Mouse (Mus musculus) spleen, adult 2 months (tissue): ENCODE data around the gene Map4k2. TPM values are rescaled to one million over a fixed set of nuclear protein-coding genes. Genes with fewer than 3 reads are reported as not detected.

Source experiments
- DNase-seq, 2 experiments: peaks; one replicate each; pipeline versions ENCODE4 v3.0.0 to v3.0.0-alpha.2; 2012 to 2021; ENCODE audit warnings: low spot score in 2 of 2, low read depth in 1 of 2
- H3K27ac ChIP-seq: fragments of 200-500 bp; 2 replicates; pipeline ENCODE4 v1.5.1; 2012; ENCODE audit warnings: low read length, inconsistent platforms; ENCODE audit not compliant: insufficient read depth
- H3K27me3 ChIP-seq: fragments of 200-500 bp; 2 replicates; pipeline ENCODE4 v1.6.1; 2012; ENCODE audit warnings: mild to moderate bottlenecking, moderate library complexity, low read length, inconsistent platforms; ENCODE audit not compliant: control insufficient read depth, insufficient read depth
- H3K36me3 ChIP-seq: fragments of 200-500 bp; 2 replicates; pipeline ENCODE4 v1.6.1; 2012; ENCODE audit warnings: mild to moderate bottlenecking, low read length, inconsistent platforms; ENCODE audit not compliant: control insufficient read depth, insufficient read depth
- H3K4me1 ChIP-seq: fragments of 200-500 bp; 2 replicates; pipeline ENCODE4 v1.6.1; 2011; ENCODE audit warnings: inconsistent platforms; ENCODE audit not compliant: control insufficient read depth, insufficient read depth, insufficient read length
- H3K4me3 ChIP-seq: fragments of 200-500 bp; 2 replicates; pipeline ENCODE4 v1.5.1; 2011; ENCODE audit warnings: mild to moderate bottlenecking, inconsistent platforms; ENCODE audit not compliant: insufficient read depth, insufficient read length; ENCODE audit errors: extremely low read depth
- CTCF ChIP-seq: fragments of 200-500 bp; IDR thresholded peaks from 2 replicates; pipeline ENCODE4 v1.5.1; 2011; ENCODE audit warnings: mild to moderate bottlenecking, inconsistent platforms; ENCODE audit not compliant: insufficient read depth, insufficient read length, insufficient replicate concordance; ENCODE audit errors: extremely low read depth
- POLR2A ChIP-seq: fragments of 200-500 bp; IDR thresholded peaks from 2 replicates; pipeline ENCODE4 v1.6.1; 2011; ENCODE audit warnings: low read depth, low read length, inconsistent platforms
- WGBS: fragments of 180-500 bp; shearing (Covaris S2); methylation state at CpG from one replicate; pipeline ENCODE4 v1.1.7; 2018; 5-methylcytosine and 5-hydroxymethylcytosine counted together
- polyA plus RNA-seq: library from polyadenylated mRNA; depleted of rRNA; stranded (reverse); fragments of >200 nt; gene quantifications from 2 replicates; pipeline ENCODE4 v1.2.3, GENCODE M21; 2012; rRNA removed

Map4k2 gene
- polyA plus RNA-seq, 1 experiment, result 487 TPM

DNA sequence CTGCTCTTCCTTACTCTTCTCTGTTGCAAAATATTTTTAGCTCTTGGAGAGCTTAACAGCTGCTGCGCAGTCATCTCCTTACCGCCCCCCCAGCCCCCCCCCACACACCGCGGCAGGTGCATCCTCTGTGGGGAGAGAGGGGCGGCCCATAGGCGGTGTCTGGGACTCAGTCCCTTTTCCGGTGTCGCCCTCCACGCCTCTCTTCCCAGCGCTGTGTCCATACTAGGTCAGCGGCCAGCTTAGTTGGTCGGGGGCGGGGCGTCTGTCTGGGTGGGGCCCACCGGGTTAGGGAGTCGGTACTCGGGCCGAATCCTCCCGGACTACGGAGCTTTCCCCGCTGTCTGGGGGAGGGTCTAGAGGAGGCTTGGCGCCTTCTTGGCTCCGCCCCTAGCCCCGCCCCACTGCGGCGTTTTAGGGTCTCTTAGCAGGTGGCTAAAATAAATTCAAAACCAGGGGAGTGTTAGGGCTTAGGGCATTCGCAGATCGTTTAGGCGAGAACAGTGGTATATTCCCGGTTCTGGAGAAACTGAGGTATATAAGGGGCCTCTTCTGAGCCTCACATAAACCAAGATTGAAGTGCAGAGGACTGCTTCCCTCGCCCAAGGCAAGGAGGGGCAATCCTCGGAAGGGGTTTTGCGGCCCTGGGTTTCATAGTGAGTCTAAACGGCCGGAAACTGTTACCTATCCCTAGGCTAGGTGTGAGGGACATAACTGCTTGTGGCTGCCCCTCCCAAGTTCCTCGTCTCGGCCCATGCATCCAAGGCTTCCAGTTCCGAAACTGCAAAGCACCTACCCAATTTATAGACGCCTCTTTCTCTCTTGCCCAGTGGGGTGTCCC is 57.7 kb downstream of the Map4k2 start:
- H3K27me3 ChIP-seq, result no peaks in the 10 kb centered on the region
- peak overlapping the region; percentile 99 for H3K27ac ChIP-seq
- peaks cover 15% of the 10 kb centered on the region; the same call in 1 of the 2 replicates for H3K4me1 ChIP-seq
- H3K4me3 ChIP-seq, result peak overlapping the region; percentile 83
- peaks cover 11% of the 10 kb centered on the region for H3K36me3 ChIP-seq
- WGBS, result under 1% methylated on average over 39 of the region's 39 CpGs
- TF ChIP-seq CTCF (no peak), POLR2A (peak; percentile 19; the same call in 1 of the 2 replicates)
- peak; percentile 47 to 86 for DNase-seq

DNA sequence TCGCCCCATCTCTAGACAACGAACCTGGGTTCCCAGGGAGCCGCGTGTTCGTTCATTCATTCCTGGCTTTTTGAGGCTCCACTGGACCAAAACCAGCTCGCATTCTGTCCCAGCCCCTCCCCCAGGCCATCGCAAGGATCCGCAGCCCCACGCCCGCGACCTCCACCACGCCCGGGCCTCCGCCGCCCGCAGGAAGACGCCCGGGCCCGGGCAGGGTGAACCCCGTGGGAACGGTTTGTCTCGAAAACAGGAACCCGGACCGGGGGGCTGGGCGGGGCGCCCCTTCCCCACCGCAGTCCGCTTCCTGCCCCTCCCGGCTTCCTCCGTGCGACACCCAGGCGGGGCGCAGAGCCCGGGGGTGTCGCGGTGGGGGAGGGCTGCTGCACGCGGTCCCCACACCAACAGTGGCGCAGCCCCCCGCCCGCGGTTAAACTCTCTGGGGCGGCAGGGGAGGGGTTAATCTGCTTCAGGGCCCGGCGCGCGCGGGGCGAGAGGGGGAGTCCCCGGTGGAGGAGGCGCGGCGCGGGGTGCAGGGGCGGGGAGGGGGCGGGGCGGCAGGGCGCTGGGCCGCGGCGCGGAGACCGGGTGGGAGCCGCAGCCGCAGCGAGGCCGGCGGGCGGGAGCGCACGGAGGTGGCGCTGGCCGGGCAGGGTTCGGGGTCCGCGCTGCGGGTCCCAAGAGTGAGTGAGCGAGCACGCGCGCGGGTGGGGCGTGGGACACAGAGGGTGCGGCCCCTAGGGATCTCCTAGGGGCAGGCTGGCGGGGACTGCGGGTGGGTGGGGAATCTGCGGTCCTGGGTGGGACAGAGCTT is 58.6 kb downstream of the Map4k2 start, which contains the start of gene Rasgrp2:
Rasgrp2 (plus strand) TSS at position 56 of the 811 bp plus-strand sequence.
- no peaks in the 10 kb centered on the region for H3K27me3 ChIP-seq
- H3K36me3 ChIP-seq, result peaks cover 18% of the 10 kb centered on the region
- H3K27ac ChIP-seq, result peak within 1 kb of the TSS; percentile 99
- TF ChIP-seq CTCF, result no peak
- TF ChIP-seq POLR2A, result peak; percentile 58
- peak; percentile 57 to 97 for DNase-seq
- 2% methylated on average over 76 of the region's 87 CpGs for WGBS
- peak within 1 kb of the TSS; percentile 83 for H3K4me3 ChIP-seq
- peaks cover 15% of the 10 kb centered on the region; the same call in 1 of the 2 replicates for H3K4me1 ChIP-seq

DNA sequence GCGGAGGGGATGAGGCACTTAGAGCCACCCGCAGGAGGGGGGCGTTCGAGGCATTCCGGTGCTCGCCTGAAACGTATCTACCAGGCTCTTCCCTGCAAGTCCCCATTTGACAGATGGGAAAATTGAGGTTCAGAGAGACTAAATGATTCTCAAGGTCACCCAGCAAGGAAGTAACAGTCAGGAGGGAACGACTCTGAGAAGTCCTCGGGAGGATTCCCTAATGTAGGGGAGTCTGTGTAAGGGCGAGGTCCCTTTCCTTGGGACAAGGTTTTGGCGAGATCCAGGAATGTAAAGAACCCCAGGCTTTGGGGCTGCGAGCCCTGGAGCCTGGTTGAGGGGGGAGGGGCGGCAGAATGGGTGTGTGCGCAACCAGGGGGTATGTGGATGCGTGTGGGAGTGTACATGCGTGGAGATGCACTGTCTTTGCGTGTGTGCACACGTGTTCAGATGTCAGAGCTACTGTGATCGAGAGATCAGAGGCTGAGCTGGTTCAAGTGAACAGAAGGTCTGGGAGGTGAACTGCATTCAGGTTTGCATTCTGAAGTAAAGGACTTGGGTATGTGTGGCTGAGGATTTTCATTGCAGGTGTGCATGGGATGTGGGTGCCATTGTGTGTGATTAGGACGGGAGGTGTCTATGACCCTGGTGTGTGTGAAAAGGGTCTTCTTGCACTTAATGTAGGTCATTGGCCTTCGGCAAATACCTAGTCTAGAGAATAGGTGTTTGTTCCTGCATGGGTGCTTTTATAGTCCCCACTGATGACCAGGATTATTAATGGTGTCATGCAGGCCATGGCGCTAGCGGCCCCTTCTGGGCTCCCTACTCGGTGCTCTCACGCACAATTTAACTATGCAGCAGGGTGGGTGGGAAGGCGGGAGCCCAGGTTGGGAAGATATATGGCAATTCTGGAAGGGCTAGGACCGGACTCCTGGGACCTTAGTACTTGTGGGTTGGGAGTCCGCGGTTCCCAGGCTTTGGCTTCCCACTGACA is 59.5 kb downstream of the Map4k2 start:
- Histone ChIP-seq H3K4me1 (peaks cover 15% of the 10 kb centered on the region; the same call in 1 of the 2 replicates), H3K27me3 (no peaks in the 10 kb centered on the region), H3K36me3 (peaks cover 27% of the 10 kb centered on the region), H3K4me3 (peak overlapping the region; percentile 83), H3K27ac (peak overlapping the region; percentile 99)
- WGBS, result under 1% methylated on average over 29 of the region's 29 CpGs
- no peak for TF ChIP-seq CTCF
- TF ChIP-seq POLR2A, result no peak
- peak; percentile 46 to 54 for DNase-seq

DNA sequence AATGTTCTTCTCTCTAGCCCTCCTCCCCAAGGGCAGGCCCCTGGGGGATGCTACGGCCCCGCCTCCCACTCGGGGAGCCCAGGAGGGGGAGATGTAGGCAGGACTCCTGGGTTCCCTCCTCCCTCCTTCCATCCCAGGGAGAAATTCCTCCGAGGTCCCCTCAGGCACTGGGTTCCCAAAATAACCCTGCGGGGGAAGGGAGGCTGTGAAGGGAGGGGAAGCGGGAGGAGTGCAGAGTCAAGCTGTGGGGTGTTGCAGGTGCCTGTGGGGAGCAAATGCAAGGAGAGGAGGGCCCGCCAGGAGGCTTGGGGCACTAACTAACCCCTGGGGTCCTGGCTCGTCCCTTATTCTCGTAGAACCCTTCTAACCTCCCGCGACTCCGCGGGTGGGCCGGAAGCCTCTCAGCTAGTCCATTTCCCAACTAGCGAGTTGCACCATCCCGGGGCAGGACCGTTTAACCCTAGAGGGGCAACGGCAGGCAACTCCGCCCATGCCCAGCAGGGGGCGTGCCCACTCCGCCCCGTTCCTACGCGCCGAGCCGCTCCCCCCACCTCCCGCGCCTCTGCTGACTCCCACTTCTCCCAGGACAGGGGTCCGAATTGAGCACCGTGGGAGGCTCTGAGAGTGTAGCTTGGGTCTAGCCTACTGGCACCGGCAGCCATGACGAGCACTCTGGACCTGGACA is 60.3 kb downstream of the Map4k2 start:
- H3K27me3 ChIP-seq, result no peaks in the 10 kb centered on the region
- under 1% methylated on average over 32 of the region's 32 CpGs for WGBS
- peak overlapping the region; percentile 99 for H3K27ac ChIP-seq
- DNase-seq, result peak; percentile 41 to 84
- H3K4me3 ChIP-seq, result peak overlapping the region; percentile 83
- peaks cover 28% of the 10 kb centered on the region for H3K36me3 ChIP-seq
- TF ChIP-seq POLR2A (no peak), CTCF (peak; percentile 92)
- H3K4me1 ChIP-seq, result peaks cover 15% of the 10 kb centered on the region; the same call in 1 of the 2 replicates

DNA sequence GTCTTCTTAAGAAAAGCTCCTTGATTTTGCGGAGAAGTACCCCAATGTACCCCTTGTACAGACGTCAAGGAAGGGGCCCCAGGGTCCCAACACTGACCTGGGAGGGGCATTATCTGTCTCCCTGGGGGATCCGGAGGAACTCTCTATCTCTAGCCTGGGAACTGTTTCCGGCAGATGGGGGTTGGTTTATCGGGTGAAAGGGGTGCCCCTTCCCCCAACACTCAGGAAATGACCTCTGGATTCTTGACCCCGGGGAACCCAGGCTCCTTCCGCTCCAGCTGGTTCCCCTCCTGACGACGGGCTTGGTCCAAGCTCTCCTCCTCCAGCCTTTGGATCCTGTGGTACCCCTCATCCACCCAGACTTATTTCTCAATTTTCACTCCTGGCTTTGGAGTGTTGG is 61.0 kb downstream of the Map4k2 start:
- peaks cover 29% of the 10 kb centered on the region for H3K36me3 ChIP-seq
- WGBS, result 5% methylated on average over 9 of the region's 9 CpGs
- no peak for DNase-seq

DNA sequence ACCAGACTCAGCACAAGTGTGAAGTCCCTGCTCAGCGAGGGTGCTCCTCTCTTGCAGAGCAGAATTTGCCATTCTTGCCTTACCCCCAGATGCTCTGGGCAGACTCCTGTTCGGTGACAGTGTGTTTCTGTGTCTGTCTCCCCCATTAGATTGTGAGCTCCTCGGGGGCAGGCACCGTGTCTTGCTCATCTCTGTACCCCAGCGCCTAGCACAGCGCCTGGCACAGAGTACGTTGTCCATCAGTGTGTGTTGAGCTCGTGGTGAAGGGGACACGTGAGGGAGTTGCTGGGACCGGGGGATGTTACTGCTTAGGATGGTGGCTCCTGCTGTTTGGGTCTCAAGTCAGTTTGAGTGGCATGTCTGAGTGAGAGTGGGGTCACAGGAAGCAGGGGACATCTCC is 62.9 kb downstream of the Map4k2 start:
- TF ChIP-seq POLR2A (no peak), CTCF (no peak)
- 94% methylated on average over 10 of the region's 10 CpGs for WGBS
- Histone ChIP-seq H3K4me3 (no peak overlapping the region), H3K36me3 (peaks cover 42% of the 10 kb centered on the region), H3K4me1 (peaks cover 13% of the 10 kb centered on the region; the same call in 1 of the 2 replicates), H3K27me3 (no peaks in the 10 kb centered on the region), H3K27ac (no peak overlapping the region)
- no peak for DNase-seq

More for the DNA sequence above, 61.0 kb downstream of the Map4k2 start:
- Histone ChIP-seq H3K27ac (peak overlapping the region; percentile 62), H3K27me3 (no peaks in the 10 kb centered on the region), H3K4me3 (peak overlapping the region; percentile 83), H3K4me1 (peaks cover 15% of the 10 kb centered on the region; the same call in 1 of the 2 replicates)
- TF ChIP-seq CTCF, result no peak

Other genes starting within 250 kb of the Map4k2 start
- gene AC131692.1, start 246.7 kb upstream of the Map4k2 start, polyA plus RNA-seq, result 0.19 TPM in 1 of 2 replicates, not detected in the other
- gene Naaladl1, start 235.4 kb upstream of the Map4k2 start, polyA plus RNA-seq, result 0.49 and 0.60 TPM in 2 replicates
- 30.4 and 46.7 TPM in 2 replicates for gene Sac3d1, start 222.5 kb upstream of the Map4k2 start, polyA plus RNA-seq
- 42.7 and 50.9 TPM in 2 replicates for gene Snx15, start 212.8 kb upstream of the Map4k2 start, polyA plus RNA-seq
- 8.0 and 10.8 TPM in 2 replicates for gene Batf2, start 200.2 kb upstream of the Map4k2 start, polyA plus RNA-seq
- gene Arl2, start 199.6 kb upstream of the Map4k2 start, polyA plus RNA-seq, result 51.8 and 64.8 TPM in 2 replicates
- 0.15 and 0.30 TPM in 2 replicates for gene Majin, start 156.7 kb upstream of the Map4k2 start, polyA plus RNA-seq
- gene Gpha2, start 114.8 kb upstream of the Map4k2 start, polyA plus RNA-seq, result 0.42 and 0.57 TPM in 2 replicates
- 36.9 and 56.1 TPM in 2 replicates for gene Ppp2r5b, start 105.3 kb upstream of the Map4k2 start, polyA plus RNA-seq
- 47.4 and 57.5 TPM in 2 replicates for gene Atg2a, start 99.5 kb upstream of the Map4k2 start, polyA plus RNA-seq
- 285 and 377 TPM in 2 replicates for gene Ehd1, start 64.4 kb upstream of the Map4k2 start, polyA plus RNA-seq
- 7.7 and 8.9 TPM in 2 replicates for gene Cdc42bpg, start 34.7 kb upstream of the Map4k2 start, polyA plus RNA-seq
- 54.2 and 57.2 TPM in 2 replicates for gene Men1, start 6.2 kb upstream of the Map4k2 start, polyA plus RNA-seq
- gene Sf1, start 22.6 kb downstream of the Map4k2 start, polyA plus RNA-seq, result 177 and 239 TPM in 2 replicates
- gene Pygm, start 43.3 kb downstream of the Map4k2 start, polyA plus RNA-seq, result 7.3 and 8.1 TPM in 2 replicates
- 681 and 703 TPM in 2 replicates for gene Rasgrp2, start 58.2 kb downstream of the Map4k2 start, polyA plus RNA-seq
- 2.2 and 2.9 TPM in 2 replicates for gene Nrxn2, start 77.6 kb downstream of the Map4k2 start, polyA plus RNA-seq
- gene Slc22a12, start 201.9 kb downstream of the Map4k2 start, polyA plus RNA-seq, result 0.81 and 1.0 TPM in 2 replicates